Mouse (Mus musculus) lung, postnatal 36 days (tissue): ENCODE data around the gene Atrip.

Source experiments
- DNase-seq: peaks from one replicate; pipeline ENCODE4 v3.0.0; 2022; ENCODE audit warnings: mixed read lengths

The Atrip gene

GRCm38 (mm10) chr9:109031001-109031400 lies 42.9 kb downstream of the Atrip start:
- DNase-seq: no peak

DNA sequence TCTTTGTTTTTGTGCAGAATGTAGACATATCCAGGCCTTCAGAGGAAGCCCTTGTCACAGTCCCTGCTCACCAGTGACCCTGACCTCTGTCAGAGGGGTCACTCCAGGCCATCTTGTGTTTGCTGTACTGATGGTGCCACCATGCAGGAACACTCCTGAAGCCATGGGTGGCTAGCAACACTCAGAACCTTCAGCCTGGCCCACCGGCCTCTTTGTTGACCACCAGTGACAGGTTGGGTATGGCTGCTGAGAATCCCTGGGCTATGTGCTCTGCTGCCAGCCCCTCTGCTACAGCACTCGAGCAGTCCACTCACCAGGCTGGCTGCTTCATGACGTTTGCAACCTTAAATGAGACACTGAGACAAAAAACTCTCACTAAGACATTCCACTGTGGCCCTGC lies 43.6 kb downstream of the Atrip start:
- DNase-seq: no peak

DNA sequence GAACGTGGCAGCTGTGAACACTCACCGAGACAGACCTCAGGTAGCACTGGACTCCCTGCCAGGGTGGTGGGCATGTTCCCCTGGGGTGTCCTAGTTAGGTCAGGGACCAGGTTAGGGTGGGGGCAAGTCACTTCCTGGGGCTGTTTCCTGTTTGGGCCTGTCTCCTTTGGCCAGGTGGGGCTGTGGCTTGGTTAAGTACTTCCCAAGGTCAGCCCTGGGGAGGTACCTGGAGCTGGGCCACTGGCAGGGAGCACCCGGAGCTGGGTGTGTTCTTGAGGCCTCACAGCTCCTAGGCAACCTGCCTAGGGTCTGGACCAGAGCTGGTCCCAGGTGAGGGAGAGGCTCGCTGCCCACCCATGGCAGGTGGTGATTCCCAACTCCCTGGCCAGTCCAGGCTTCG lies 45.0 kb downstream of the Atrip start:
- no peak for DNase-seq

DNA sequence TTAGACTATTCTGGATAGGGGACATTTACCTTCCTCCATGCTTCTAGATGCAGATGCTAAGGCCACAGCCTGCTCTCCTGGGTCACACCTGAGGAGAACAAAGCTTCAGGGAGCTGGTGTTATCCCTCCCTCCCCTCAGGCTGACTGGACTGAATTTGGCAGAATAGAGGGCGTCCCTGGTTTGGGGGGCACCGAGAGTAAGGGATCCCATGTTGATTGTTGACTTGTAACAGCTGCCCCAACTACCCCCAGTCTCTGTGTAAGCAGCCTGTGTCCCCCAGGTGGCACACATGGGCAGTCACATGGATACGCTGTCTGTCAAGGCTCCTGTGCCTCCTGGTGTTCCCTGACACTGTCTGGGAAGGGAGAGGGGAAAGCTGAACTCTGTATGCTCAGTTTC lies 45.5 kb downstream of the Atrip start:
- no peak for DNase-seq

GRCm38 (mm10) chr9:109027521-109027920 lies 46.4 kb downstream of the Atrip start:
- no peak for DNase-seq

GRCm38 (mm10) chr9:109022866-109023685 lies 50.8 kb downstream of the Atrip start:
- DNase-seq: peak; percentile 58

DNA sequence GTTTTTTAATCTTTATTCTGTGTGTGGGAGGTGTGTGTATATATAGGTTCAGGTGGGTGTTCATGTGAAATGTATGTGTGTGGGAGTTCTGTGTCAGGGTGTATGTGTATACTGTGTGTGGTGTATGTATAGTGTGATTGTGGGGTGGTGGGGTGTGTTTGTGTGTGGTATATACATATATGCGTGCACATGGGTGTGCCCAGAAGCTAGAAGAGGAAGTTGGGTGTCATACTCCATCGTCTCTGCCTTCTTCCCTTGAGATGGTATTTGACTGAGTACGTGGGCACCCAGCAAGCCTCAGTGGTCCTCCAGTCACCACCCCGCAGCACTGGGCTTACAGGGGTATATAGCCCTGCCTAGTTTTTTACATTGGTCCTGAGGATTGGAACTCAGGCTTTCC lies 52.5 kb downstream of the Atrip start:
- peak; percentile 54 for DNase-seq

GRCm38 (mm10) chr9:109016973-109017604 lies 56.8 kb downstream of the Atrip start:
- DNase-seq: peak; percentile 49

GRCm38 (mm10) chr9:109015397-109015796 lies 58.5 kb downstream of the Atrip start:
- DNase-seq: no peak

DNA sequence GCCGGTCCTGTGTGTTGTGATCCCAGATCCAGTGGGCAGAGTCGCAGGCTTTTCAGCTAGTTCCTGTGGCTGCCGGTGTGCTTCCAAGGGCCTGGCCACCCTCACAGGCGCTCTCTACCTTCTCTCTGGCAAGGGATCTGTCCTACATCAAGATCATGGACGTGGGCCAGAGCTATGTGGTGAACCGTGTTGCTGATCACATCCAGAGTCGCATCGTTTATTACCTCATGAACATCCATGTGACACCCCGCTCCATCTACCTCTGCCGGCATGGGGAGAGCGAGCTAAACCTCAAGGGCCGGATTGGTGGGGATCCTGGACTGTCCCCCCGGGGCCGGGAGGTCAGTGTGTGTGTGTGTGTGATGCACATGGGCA lies 63.6 kb downstream of the Atrip start:
- no peak for DNase-seq

GRCm38 (mm10) chr9:109009636-109010315 lies 64.1 kb downstream of the Atrip start:
- no peak for DNase-seq

- no peak for DNase-seq
Observed at GRCm38 (mm10) chr9:109008994-109009635, 64.8 kb downstream of the Atrip start.

- DNase-seq: no peak
Observed at GRCm38 (mm10) chr9:109008081-109008480, 65.8 kb downstream of the Atrip start.
